Mouse (Mus musculus): ENCODE data around the gene Mmel1. TPM values are rescaled to one million over a fixed set of nuclear protein-coding genes. Genes with fewer than 3 reads are reported as not detected.

Gene Mmel1
- polyA plus RNA-seq, 1 experiment from 2014 or later, result 0.12 TPM

GRCm38 (mm10) chr4:154933306-154933907 is 64.0 kb downstream of the Mmel1 start:
- Histone ChIP-seq H3K4me1 (ENCODE audit: control insufficient read depth, insufficient read depth, low read length) (peaks cover 2% of the 10 kb centered on the region; the same call in 1 of the 2 replicates), H3K9me3 (ENCODE audit: control insufficient read depth, low read depth, low read length) (no peaks in the 10 kb centered on the region), H3K4me3 (ENCODE audit: low read depth, low read length) (no peak overlapping the region), H3K4me2 (replicated peaks; ENCODE audit: low read depth, low read length) (no peak overlapping the region), H3K27ac (ENCODE audit: low read length) (no peak overlapping the region), H3K27me3 (ENCODE audit: control insufficient read depth, insufficient read depth, low read length) (no peaks in the 10 kb centered on the region), H3K9ac (replicated peaks; ENCODE audit: low read depth, low read length) (no peak overlapping the region), H3K36me3 (ENCODE audit: control insufficient read depth, insufficient read depth, low read length) (no peaks in the 10 kb centered on the region)
- 68% methylated on average over 13 of the region's 13 CpGs for WGBS
- 0 out of 2 replicates have a peak, but pooled peaks have one; percentile 28 for ATAC-seq (ENCODE audit: insufficient number of reproducible peaks, insufficient read depth, low FRiP score, low read depth)

DNA sequence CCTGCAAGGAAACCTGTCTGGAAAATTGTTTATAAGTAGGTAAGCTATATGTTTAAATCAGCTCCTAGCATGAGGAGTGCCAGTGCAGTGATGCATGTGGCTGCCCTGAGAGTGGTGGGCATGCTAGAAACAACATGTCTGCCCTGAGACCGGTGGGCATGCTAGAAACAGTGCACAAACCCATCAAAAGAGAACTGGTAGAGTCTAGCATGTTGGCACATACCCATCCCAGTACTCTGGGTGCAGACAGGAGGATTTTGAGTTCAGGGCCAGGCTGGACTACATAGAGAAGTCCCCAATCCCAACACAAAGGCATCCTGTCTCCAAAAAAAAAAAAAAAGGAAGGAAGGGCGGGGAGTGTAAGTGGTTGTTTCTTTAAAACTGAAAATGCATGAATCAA is 65.4 kb downstream of the Mmel1 start:
- no peaks in the 10 kb centered on the region for H3K27me3 ChIP-seq (ENCODE audit: control insufficient read depth, insufficient read depth, low read length)
- H3K36me3 ChIP-seq (ENCODE audit: control insufficient read depth, insufficient read depth, low read length), result no peaks in the 10 kb centered on the region
- no peak overlapping the region for H3K27ac ChIP-seq (ENCODE audit: low read length)
- H3K4me2 ChIP-seq (replicated peaks; ENCODE audit: low read depth, low read length), result no peak overlapping the region
- 89% methylated on average over 2 of the region's 2 CpGs for WGBS
- no peak overlapping the region for H3K4me3 ChIP-seq (ENCODE audit: low read depth, low read length)
- H3K9me3 ChIP-seq (ENCODE audit: control insufficient read depth, low read depth, low read length), result no peaks in the 10 kb centered on the region
- H3K9ac ChIP-seq (replicated peaks; ENCODE audit: low read depth, low read length), result no peak overlapping the region
- ATAC-seq (ENCODE audit: insufficient number of reproducible peaks, insufficient read depth, low FRiP score, low read depth), result no peak
- H3K4me1 ChIP-seq (ENCODE audit: control insufficient read depth, insufficient read depth, low read length), result no peaks in the 10 kb centered on the region

DNA sequence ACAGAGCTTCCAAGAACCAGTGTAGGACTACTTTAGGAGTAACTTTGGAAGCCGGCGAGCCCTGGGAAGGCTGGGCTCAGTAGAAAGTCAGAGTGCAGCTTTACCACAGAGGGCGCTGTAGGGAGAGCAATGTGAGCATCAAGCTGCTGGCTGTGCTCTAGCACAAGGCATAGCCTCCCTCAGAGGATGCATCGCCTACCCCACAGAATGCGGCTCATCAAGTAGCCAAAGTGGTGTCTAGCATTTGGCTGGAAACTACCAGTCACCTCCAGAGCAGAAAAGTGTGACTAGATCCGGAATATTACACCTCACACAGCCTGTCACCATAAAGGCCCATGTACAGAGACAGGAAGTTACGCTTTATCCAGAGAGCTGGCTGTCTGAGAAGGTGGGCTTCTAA is 66.4 kb downstream of the Mmel1 start:
- Histone ChIP-seq H3K9ac (replicated peaks; ENCODE audit: low read depth, low read length) (no peak overlapping the region), H3K27me3 (ENCODE audit: control insufficient read depth, insufficient read depth, low read length) (no peaks in the 10 kb centered on the region), H3K27ac (ENCODE audit: low read length) (no peak overlapping the region), H3K4me2 (replicated peaks; ENCODE audit: low read depth, low read length) (no peak overlapping the region), H3K4me1 (ENCODE audit: control insufficient read depth, insufficient read depth, low read length) (no peaks in the 10 kb centered on the region), H3K4me3 (ENCODE audit: low read depth, low read length) (no peak overlapping the region), H3K36me3 (ENCODE audit: control insufficient read depth, insufficient read depth, low read length) (no peaks in the 10 kb centered on the region), H3K9me3 (ENCODE audit: control insufficient read depth, low read depth, low read length) (no peaks in the 10 kb centered on the region)
- 78% methylated on average over 7 of the region's 7 CpGs for WGBS
- no peak for ATAC-seq (ENCODE audit: insufficient number of reproducible peaks, insufficient read depth, low FRiP score, low read depth)

DNA sequence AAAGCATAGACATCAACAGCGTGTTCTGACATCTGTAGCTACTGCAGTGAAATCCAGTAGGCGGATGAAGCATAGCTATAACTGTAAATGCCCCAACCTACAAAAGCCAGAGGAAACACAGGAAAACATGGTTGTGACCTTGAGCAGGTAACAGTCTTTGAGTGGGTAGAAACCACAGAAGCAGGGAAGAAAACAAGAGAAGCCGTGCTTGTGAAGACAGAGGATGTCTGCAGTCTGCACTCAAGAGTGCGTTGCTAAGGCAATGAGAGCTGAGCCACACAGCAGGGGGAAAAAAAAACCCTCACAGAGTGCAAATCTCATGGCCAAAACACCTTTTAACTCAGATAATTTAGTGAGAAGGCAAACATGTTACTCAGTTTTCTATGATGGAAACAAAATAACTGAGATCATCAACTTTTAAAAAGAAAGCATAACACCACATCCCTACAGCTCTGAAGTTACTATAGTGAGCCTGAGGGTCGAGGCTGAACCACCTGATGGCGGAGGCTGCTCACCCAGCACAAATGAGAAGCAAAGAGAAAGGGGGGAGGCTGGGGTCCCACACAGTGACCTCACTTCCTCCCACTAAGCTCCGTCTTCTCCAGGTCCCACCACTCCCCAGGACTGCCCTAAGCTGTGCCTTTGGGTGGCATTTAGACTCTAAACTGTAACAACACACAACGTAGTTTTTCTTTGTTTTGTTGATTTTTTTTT is 67.3 kb downstream of the Mmel1 start:
- H3K36me3 ChIP-seq (ENCODE audit: control insufficient read depth, insufficient read depth, low read length), result no peaks in the 10 kb centered on the region
- no peaks in the 10 kb centered on the region for H3K9me3 ChIP-seq (ENCODE audit: control insufficient read depth, low read depth, low read length)
- WGBS, result 58% methylated on average over 8 of the region's 8 CpGs
- no peak for ATAC-seq (ENCODE audit: insufficient number of reproducible peaks, insufficient read depth, low FRiP score, low read depth)
- H3K4me2 ChIP-seq (replicated peaks; ENCODE audit: low read depth, low read length), result no peak overlapping the region
- H3K9ac ChIP-seq (replicated peaks; ENCODE audit: low read depth, low read length), result no peak overlapping the region
- H3K27ac ChIP-seq (ENCODE audit: low read length), result no peak overlapping the region
- no peak overlapping the region for H3K4me3 ChIP-seq (ENCODE audit: low read depth, low read length)
- no peaks in the 10 kb centered on the region for H3K27me3 ChIP-seq (ENCODE audit: control insufficient read depth, insufficient read depth, low read length)
- H3K4me1 ChIP-seq (ENCODE audit: control insufficient read depth, insufficient read depth, low read length), result no peaks in the 10 kb centered on the region

DNA sequence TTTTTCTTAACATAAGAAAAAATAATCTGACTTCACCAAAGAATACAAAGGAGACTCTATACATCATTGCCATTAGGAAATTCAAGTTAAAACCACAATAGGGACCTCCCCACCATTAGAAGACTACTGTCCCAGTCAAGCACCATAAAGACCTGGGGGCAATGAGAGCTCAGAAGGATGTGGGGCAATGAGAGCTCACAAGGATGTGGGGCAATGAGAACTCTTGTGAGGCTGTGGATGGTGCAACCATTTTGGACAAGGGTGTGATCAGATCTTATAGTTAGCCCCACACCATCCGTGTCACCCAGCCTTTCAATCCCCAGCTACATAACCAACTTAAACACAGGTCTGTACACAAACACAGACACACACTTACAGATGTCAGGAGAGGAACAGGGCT is 68.4 kb downstream of the Mmel1 start:
- Histone ChIP-seq H3K27ac (ENCODE audit: low read length) (no peak overlapping the region), H3K27me3 (ENCODE audit: control insufficient read depth, insufficient read depth, low read length) (no peaks in the 10 kb centered on the region), H3K9ac (replicated peaks; ENCODE audit: low read depth, low read length) (no peak overlapping the region), H3K4me3 (ENCODE audit: low read depth, low read length) (no peak overlapping the region), H3K4me2 (replicated peaks; ENCODE audit: low read depth, low read length) (no peak overlapping the region), H3K4me1 (ENCODE audit: control insufficient read depth, insufficient read depth, low read length) (no peaks in the 10 kb centered on the region), H3K36me3 (ENCODE audit: control insufficient read depth, insufficient read depth, low read length) (no peaks in the 10 kb centered on the region), H3K9me3 (ENCODE audit: control insufficient read depth, low read depth, low read length) (no peaks in the 10 kb centered on the region)
- ATAC-seq (ENCODE audit: insufficient number of reproducible peaks, insufficient read depth, low FRiP score, low read depth), result no peak
- 74% methylated on average over 1 of the region's 1 CpGs for WGBS

- no peak for ATAC-seq (ENCODE audit: insufficient number of reproducible peaks, insufficient read depth, low FRiP score, low read depth)
Observed at GRCm38 (mm10) chr4:154940156-154940555, 70.8 kb downstream of the Mmel1 start.

DNA sequence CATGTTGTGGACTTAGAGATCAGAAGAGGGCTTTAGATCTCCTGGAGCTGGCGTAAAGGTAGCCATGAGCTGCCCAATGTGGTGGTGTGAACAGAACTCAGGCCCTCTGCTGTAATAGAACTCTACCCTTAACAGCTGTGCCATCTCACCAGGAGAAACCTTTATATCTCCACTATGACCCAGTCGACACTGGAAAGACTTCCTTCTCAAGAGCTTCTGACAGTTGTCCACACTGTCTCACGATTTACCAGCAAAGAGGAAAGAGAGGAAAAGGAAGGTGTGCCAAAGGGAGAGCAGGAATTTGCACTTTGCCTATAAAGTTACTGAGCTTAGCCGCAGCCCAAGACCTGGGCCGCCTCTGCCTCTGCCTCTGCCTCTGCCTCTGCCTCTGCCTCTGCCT is 72.4 kb downstream of the Mmel1 start:
- Histone ChIP-seq H3K9me3 (ENCODE audit: control insufficient read depth, low read depth, low read length) (no peaks in the 10 kb centered on the region), H3K4me1 (ENCODE audit: control insufficient read depth, insufficient read depth, low read length) (peaks cover 6% of the 10 kb centered on the region; the same call in 1 of the 2 replicates), H3K9ac (replicated peaks; ENCODE audit: low read depth, low read length) (no peak overlapping the region), H3K4me2 (replicated peaks; ENCODE audit: low read depth, low read length) (no peak overlapping the region), H3K4me3 (ENCODE audit: low read depth, low read length) (no peak overlapping the region), H3K27ac (ENCODE audit: low read length) (no peak overlapping the region), H3K36me3 (ENCODE audit: control insufficient read depth, insufficient read depth, low read length) (no peaks in the 10 kb centered on the region), H3K27me3 (ENCODE audit: control insufficient read depth, insufficient read depth, low read length) (no peaks in the 10 kb centered on the region)
- WGBS, result 82% methylated on average over 5 of the region's 5 CpGs
- ATAC-seq (ENCODE audit: insufficient number of reproducible peaks, insufficient read depth, low FRiP score, low read depth), result no peak

More at GRCm38 (mm10) chr4:154940156-154940555, 70.8 kb downstream of the Mmel1 start:
- Histone ChIP-seq H3K9me3 (ENCODE audit: control insufficient read depth, low read depth, low read length) (no peaks in the 10 kb centered on the region), H3K4me2 (replicated peaks; ENCODE audit: low read depth, low read length) (no peak overlapping the region), H3K36me3 (ENCODE audit: control insufficient read depth, insufficient read depth, low read length) (no peaks in the 10 kb centered on the region), H3K4me3 (ENCODE audit: low read depth, low read length) (no peak overlapping the region), H3K9ac (replicated peaks; ENCODE audit: low read depth, low read length) (no peak overlapping the region), H3K27ac (ENCODE audit: low read length) (no peak overlapping the region), H3K27me3 (ENCODE audit: control insufficient read depth, insufficient read depth, low read length) (no peaks in the 10 kb centered on the region), H3K4me1 (ENCODE audit: control insufficient read depth, insufficient read depth, low read length) (no peaks in the 10 kb centered on the region)
- WGBS, result 85% methylated on average over 2 of the region's 2 CpGs

DNA sequence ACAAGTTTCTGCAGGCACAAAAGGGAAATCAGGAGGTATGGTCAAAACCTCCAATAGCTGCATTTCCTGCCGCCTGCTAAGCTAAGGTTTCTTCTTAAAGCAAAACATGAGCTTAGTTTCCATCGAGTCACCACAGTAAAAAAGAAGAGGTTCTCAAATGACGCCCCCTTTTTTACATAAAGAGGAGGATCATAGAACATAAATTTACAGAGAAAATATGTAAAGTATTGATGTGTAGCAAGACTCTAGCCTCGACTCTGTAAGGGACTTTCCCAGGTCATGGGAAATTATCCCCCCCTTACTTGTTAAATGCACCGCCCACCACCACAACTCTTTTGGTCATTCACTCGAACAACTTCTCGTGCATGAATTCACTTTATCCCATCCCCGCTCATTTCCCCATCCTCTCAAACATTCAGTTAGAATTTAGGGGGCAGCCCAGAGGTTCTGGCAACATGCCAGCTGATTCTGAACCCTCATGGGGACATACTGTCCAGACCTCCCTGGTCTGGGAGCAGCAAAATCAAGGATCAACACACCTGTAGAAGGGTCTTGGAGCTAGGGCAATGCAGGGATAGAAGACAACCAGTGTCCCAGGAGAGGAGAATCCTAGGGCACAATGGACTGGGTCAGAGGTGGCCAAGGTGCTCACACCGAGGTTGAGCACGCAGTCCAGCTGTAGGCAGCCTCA is 73.4 kb downstream of the Mmel1 start:
- Histone ChIP-seq H3K27me3 (ENCODE audit: control insufficient read depth, insufficient read depth, low read length) (no peaks in the 10 kb centered on the region), H3K4me1 (ENCODE audit: control insufficient read depth, insufficient read depth, low read length) (peaks cover 6% of the 10 kb centered on the region; the same call in 1 of the 2 replicates), H3K9me3 (ENCODE audit: control insufficient read depth, low read depth, low read length) (no peaks in the 10 kb centered on the region), H3K4me3 (ENCODE audit: low read depth, low read length) (no peak overlapping the region), H3K27ac (ENCODE audit: low read length) (no peak overlapping the region), H3K4me2 (replicated peaks; ENCODE audit: low read depth, low read length) (no peak overlapping the region), H3K36me3 (ENCODE audit: control insufficient read depth, insufficient read depth, low read length) (no peaks in the 10 kb centered on the region), H3K9ac (replicated peaks; ENCODE audit: low read depth, low read length) (no peak overlapping the region)
- WGBS, result 75% methylated on average over 10 of the region's 10 CpGs
- ATAC-seq (ENCODE audit: insufficient number of reproducible peaks, insufficient read depth, low FRiP score, low read depth), result no peak

Data from stomach, embryonic 14.5 days (tissue).